Mouse (Mus musculus): ENCODE measurements at regions not wholly inside any gene's neighbourhood (a gene's known extent, or its start where the extent isn't known, plus 50 kb on each side); places are given as distances from the start of the nearest gene placed in this dataset.

DNA sequence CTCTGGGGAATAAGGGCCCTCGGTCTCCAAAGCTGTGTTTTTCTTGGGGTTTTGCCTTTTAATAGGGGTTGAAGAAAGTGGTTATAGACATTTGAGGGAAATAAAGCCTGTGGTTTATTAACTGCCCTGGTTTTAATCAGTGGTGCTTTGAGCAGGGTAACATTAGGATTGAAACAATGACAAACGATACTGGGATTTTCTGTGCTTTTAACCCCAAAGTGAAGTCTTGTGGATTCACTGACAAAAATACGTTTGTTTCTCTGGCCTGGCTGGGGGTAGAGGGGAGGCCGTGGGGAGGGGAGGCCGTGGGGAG is 157.0 kb downstream of the Gas1 start:
- WGBS, result 26% methylated on average over 5 of the region's 5 CpGs
- Histone ChIP-seq H3K27ac (no peak overlapping the region), H3K9ac (no peak overlapping the region), H3K4me1 (replicated peaks; ENCODE audit: control insufficient read depth, insufficient read depth, low read length) (peaks cover 4% of the 10 kb centered on the region; the same call in 1 of the 2 replicates), H3K4me2 (replicated peaks) (no peak overlapping the region), H3K4me3 (replicated peaks; ENCODE audit: low read length) (no peak overlapping the region), H3K27me3 (ENCODE audit: control insufficient read depth, insufficient read depth, low read length) (no peaks in the 10 kb centered on the region), H3K36me3 (replicated peaks; ENCODE audit: control insufficient read depth, insufficient read depth) (no peaks in the 10 kb centered on the region), H3K9me3 (ENCODE audit: control insufficient read depth, low read length) (no peaks in the 10 kb centered on the region)
- no peak for DNase-seq (ENCODE audit: low spot score)
- ATAC-seq (ENCODE audit: low FRiP score), result no peak

DNA sequence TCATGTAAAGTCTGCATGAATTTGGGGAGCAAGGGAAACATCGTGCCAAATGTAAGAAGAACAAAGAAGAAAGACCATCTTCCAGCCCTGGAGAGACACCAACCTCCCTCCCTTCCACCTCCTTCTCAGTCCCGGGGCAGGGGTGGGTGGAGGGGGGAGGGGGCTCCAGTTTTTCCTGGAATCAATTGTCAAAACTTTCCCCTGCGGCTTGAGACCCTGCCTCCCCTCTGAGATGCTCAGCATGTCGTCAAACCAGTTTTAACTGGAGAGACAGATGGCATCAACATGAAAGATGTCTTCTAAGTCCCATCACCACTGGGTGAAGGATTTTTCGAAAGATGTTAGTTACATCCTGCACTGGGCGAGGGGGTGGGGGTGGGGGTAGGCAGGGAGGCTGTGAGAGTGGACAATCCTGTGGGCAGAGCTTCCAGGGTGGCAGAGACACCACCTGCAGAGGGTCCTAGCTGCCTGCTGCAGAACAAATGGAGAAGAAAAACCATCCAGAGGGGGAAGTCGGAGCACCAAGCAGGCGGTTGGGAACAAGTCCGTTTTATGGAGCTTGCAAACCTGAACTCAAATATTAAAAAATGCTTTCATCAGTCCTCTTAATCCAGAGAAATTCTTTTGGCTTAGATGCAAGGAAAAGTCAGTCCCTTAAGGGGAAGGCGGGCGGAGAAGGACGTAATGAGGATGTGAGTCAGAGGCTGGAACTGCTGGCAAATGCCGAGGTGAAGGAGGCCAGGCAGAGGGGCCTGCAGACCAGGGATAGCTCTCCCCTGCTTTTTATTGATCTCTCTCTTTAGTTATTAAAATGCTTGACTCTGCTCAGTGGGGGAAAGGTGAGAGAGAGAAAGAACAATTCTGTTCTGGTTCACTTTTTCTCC is 157.6 kb downstream of the Gas1 start:
- H3K4me2 ChIP-seq (replicated peaks), result no peak overlapping the region
- peaks cover 4% of the 10 kb centered on the region; the same call in 1 of the 2 replicates for H3K4me1 ChIP-seq (replicated peaks; ENCODE audit: control insufficient read depth, insufficient read depth, low read length)
- H3K27me3 ChIP-seq (ENCODE audit: control insufficient read depth, insufficient read depth, low read length), result no peaks in the 10 kb centered on the region
- H3K36me3 ChIP-seq (replicated peaks; ENCODE audit: control insufficient read depth, insufficient read depth), result no peaks in the 10 kb centered on the region
- H3K9ac ChIP-seq, result no peak overlapping the region
- DNase-seq (ENCODE audit: low spot score) (no peak), ATAC-seq (ENCODE audit: low FRiP score) (no peak)
- H3K4me3 ChIP-seq (replicated peaks; ENCODE audit: low read length), result no peak overlapping the region
- 27% methylated on average over 13 of the region's 13 CpGs for WGBS
- H3K27ac ChIP-seq, result 0 out of 2 replicates have a peak overlapping the region, but pooled peaks have one; percentile 14
- H3K9me3 ChIP-seq (ENCODE audit: control insufficient read depth, low read length), result no peaks in the 10 kb centered on the region

DNA sequence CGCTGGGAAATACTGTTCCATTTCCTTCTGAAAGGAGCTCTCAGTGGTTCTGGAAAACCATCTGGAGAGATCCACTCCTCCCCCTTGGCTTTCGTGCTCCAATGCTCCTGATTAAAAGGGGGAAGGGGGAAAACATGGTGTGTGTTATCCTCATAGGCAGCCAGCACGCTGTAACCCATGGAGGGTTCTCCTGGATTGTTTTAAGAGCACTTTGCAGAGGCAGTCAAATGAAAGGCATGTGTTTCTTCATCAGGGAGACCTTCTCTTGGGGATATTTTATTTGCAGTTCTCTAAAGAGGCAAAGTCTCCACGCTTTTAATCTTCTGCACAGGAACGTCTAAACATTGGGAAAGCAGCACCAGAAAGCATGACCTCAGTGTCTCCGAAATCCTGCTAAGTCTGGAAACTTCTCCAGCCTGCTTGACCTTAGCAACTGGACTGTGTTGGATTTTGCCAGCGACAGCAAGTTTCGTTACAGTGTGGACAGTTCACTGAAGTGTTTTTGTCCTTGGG is 161.3 kb downstream of the Gas1 start:
- H3K4me2 ChIP-seq (replicated peaks), result no peak overlapping the region
- WGBS, result 73% methylated on average over 8 of the region's 8 CpGs

DNA sequence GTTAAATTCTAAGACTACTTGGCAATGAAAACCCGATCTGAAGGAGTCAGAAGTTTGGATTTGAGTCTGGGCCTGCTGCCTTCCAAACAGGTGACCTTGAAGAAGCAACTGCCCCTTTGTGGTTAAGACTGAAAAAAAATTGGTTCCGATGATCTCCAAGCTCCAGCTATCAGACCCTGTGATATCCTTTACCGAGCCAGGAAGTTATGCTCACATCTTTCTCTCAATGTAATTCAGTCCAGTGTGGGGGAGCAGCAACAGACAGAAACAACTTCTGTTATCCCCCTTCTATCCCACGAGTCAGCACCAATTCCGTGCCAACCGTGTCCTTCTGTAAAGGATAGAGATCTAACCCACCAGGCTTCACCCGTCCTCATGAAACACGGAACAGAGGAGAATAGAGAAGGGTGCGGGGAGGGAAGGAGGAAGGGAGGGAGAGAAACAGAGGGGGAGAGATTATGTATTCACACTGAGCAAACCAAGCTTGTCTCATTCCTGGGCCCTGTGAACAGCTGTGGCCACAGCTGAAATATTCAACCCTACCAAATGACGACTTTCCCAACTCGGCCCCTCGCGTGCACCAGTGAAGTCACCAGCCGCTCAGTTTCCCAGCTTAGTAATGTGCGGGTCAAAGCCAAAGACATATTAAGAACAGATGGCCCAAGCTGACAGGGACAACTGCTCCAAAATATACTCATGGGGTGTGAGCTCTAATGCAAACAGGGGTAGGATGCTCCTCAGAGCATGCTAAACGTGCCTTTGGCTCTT is 164.9 kb downstream of the Gas1 start:
- no peaks in the 10 kb centered on the region for H3K4me1 ChIP-seq (replicated peaks; ENCODE audit: control insufficient read depth, insufficient read depth, low read length)
- H3K4me2 ChIP-seq (replicated peaks), result no peak overlapping the region
- WGBS, result 69% methylated on average over 16 of the region's 16 CpGs
- H3K36me3 ChIP-seq (replicated peaks; ENCODE audit: control insufficient read depth, insufficient read depth), result no peaks in the 10 kb centered on the region
- peak; percentile 34 for DNase-seq (ENCODE audit: low spot score)
- no peak overlapping the region for H3K9ac ChIP-seq
- H3K27me3 ChIP-seq (ENCODE audit: control insufficient read depth, insufficient read depth, low read length), result no peaks in the 10 kb centered on the region
- H3K9me3 ChIP-seq (ENCODE audit: control insufficient read depth, low read length), result no peaks in the 10 kb centered on the region
- H3K4me3 ChIP-seq (replicated peaks; ENCODE audit: low read length), result no peak overlapping the region
- ATAC-seq (ENCODE audit: low FRiP score), result no peak
- H3K27ac ChIP-seq, result no peak overlapping the region

More for the DNA sequence above, 161.3 kb downstream of the Gas1 start:
- no peaks in the 10 kb centered on the region for H3K9me3 ChIP-seq (ENCODE audit: control insufficient read depth, low read length)
- no peaks in the 10 kb centered on the region for H3K36me3 ChIP-seq (replicated peaks; ENCODE audit: control insufficient read depth, insufficient read depth)
- ATAC-seq (ENCODE audit: low FRiP score) (no peak), DNase-seq (ENCODE audit: low spot score) (no peak)
- no peak overlapping the region for H3K4me3 ChIP-seq (replicated peaks; ENCODE audit: low read length)
- H3K27ac ChIP-seq, result no peak overlapping the region
- H3K4me1 ChIP-seq (replicated peaks; ENCODE audit: control insufficient read depth, insufficient read depth, low read length), result peaks cover 4% of the 10 kb centered on the region; the same call in 1 of the 2 replicates
- H3K27me3 ChIP-seq (ENCODE audit: control insufficient read depth, insufficient read depth, low read length), result no peaks in the 10 kb centered on the region
- no peak overlapping the region for H3K9ac ChIP-seq

DNA sequence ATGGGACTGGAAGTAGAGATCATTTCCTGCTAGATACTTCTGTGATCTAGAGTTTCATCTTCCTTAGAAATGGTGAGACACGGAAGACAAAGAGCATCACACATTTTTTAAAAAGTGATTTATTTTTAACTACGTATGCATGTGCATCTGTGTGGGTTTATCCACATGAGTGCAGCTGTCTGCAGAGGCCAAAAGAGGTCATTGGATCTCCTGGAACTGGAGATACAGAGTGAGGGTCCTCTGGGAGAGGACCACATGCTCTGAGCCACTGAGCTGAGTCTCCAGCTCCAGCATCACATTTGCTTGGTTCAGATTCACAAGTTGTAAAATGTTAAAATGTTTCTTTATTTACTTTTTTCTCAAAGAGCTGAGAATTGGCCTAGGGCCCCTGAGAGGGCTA is 166.1 kb downstream of the Gas1 start:
- ATAC-seq (ENCODE audit: low FRiP score), result no peak
- Histone ChIP-seq H3K4me1 (replicated peaks; ENCODE audit: control insufficient read depth, insufficient read depth, low read length) (no peaks in the 10 kb centered on the region), H3K4me2 (replicated peaks) (no peak overlapping the region), H3K36me3 (replicated peaks; ENCODE audit: control insufficient read depth, insufficient read depth) (no peaks in the 10 kb centered on the region), H3K27me3 (ENCODE audit: control insufficient read depth, insufficient read depth, low read length) (no peaks in the 10 kb centered on the region), H3K27ac (no peak overlapping the region), H3K9ac (no peak overlapping the region), H3K4me3 (replicated peaks; ENCODE audit: low read length) (no peak overlapping the region), H3K9me3 (ENCODE audit: control insufficient read depth, low read length) (no peaks in the 10 kb centered on the region)
- no peak for DNase-seq (ENCODE audit: low spot score)
- 88% methylated on average over 2 of the region's 2 CpGs for WGBS

DNA sequence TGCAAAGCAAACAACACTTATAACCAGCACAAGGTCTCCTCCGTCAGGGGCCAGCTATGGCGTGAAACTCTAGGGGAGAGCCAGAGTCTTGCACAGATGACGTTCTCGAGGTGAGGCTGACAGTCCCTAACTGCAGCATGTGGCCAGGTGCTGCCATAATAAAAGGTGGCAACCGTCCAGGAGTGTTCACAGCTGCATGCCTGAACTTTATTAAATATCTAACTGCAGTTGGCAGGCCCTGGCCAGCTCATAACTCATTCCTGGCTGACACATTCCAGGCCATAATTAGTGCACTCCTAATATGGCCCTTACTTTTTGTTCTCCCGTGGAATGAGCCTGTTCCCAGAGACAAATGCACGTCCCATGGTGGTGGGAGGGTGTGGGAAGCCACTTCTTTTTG is 169.6 kb downstream of the Gas1 start:
- Histone ChIP-seq H3K4me2 (replicated peaks) (no peak overlapping the region), H3K9me3 (ENCODE audit: control insufficient read depth, low read length) (no peaks in the 10 kb centered on the region), H3K36me3 (replicated peaks; ENCODE audit: control insufficient read depth, insufficient read depth) (no peaks in the 10 kb centered on the region), H3K9ac (no peak overlapping the region), H3K27ac (no peak overlapping the region), H3K4me3 (replicated peaks; ENCODE audit: low read length) (no peak overlapping the region), H3K27me3 (ENCODE audit: control insufficient read depth, insufficient read depth, low read length) (no peaks in the 10 kb centered on the region), H3K4me1 (replicated peaks; ENCODE audit: control insufficient read depth, insufficient read depth, low read length) (no peaks in the 10 kb centered on the region)
- DNase-seq (ENCODE audit: low spot score) (peak; percentile 41), ATAC-seq (ENCODE audit: low FRiP score) (no peak)
- 48% methylated on average over 7 of the region's 7 CpGs for WGBS

DNA sequence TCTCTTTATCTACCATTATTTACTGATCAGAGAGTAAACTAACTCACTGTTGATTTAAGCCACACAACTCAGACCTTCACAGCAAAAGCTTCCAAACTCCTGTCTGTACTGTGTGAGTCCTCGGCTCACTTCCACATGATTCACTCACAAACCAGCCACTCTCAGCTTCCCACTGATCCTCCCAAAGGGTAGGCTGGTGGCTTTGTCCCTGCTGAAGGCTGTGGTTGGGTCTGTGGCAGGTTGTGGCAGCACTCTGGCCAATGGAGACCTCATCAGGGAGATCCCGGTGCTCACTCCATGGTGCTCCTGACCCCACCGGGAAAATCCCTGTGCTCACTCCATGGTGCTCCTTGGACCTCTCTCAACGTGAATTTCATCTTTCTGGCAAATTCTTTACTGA is 170.1 kb downstream of the Gas1 start:
- DNase-seq (ENCODE audit: low spot score), result no peak
- ATAC-seq (ENCODE audit: low FRiP score), result no peak
- Histone ChIP-seq H3K36me3 (replicated peaks; ENCODE audit: control insufficient read depth, insufficient read depth) (no peaks in the 10 kb centered on the region), H3K4me2 (replicated peaks) (no peak overlapping the region), H3K4me1 (replicated peaks; ENCODE audit: control insufficient read depth, insufficient read depth, low read length) (no peaks in the 10 kb centered on the region), H3K27ac (no peak overlapping the region), H3K27me3 (ENCODE audit: control insufficient read depth, insufficient read depth, low read length) (no peaks in the 10 kb centered on the region), H3K4me3 (replicated peaks; ENCODE audit: low read length) (no peak overlapping the region), H3K9me3 (ENCODE audit: control insufficient read depth, low read length) (no peaks in the 10 kb centered on the region), H3K9ac (no peak overlapping the region)
- WGBS, result 80% methylated on average over 4 of the region's 4 CpGs

DNA sequence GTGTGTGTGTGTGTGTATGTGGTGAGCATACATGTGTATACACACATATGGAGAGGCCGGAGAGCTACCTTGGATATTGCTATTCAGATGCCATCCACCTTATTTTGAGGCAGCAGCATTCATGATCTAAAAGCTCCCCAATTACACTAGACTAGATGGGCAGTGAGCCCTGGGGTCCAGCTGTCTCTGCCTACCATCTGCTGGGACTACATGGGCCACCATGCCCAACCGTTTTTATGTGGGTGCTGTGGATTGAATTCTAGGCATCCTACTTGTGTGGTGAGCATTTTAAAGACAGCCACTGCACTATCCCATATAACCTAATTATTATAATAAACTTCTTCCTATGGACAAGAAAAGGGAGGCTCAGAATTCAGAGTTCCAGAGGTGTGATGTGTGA is 172.6 kb downstream of the Gas1 start:
- no peak overlapping the region for H3K4me3 ChIP-seq (replicated peaks; ENCODE audit: low read length)
- ATAC-seq (ENCODE audit: low FRiP score), result no peak
- 93% methylated on average over 2 of the region's 2 CpGs for WGBS
- DNase-seq (ENCODE audit: low spot score), result no peak
- no peaks in the 10 kb centered on the region for H3K27me3 ChIP-seq (ENCODE audit: control insufficient read depth, insufficient read depth, low read length)
- H3K9ac ChIP-seq, result no peak overlapping the region
- H3K9me3 ChIP-seq (ENCODE audit: control insufficient read depth, low read length), result no peaks in the 10 kb centered on the region
- no peak overlapping the region for H3K4me2 ChIP-seq (replicated peaks)
- H3K27ac ChIP-seq, result no peak overlapping the region
- no peaks in the 10 kb centered on the region for H3K4me1 ChIP-seq (replicated peaks; ENCODE audit: control insufficient read depth, insufficient read depth, low read length)
- no peaks in the 10 kb centered on the region for H3K36me3 ChIP-seq (replicated peaks; ENCODE audit: control insufficient read depth, insufficient read depth)

DNA sequence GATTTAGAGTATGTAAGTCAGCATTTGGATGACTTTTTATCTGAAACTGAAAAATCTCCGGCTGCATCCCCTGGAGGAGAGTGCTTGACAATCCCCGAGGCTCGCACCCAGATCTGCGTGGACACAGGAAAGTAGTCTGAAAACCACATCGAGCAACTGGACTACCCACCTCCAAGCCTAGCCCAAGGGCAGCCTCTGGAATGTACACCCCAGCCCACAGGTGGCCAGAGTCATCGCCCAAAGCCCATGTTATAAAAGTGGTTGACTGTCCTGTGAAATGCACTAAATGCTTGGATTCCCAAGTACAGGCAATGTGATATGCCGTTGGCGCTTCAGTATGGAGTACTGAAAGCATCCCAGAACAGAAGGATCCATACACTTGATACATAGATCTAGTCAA is 175.1 kb downstream of the Gas1 start:
- Histone ChIP-seq H3K36me3 (replicated peaks; ENCODE audit: control insufficient read depth, insufficient read depth) (no peaks in the 10 kb centered on the region), H3K4me2 (replicated peaks) (no peak overlapping the region), H3K4me1 (replicated peaks; ENCODE audit: control insufficient read depth, insufficient read depth, low read length) (no peaks in the 10 kb centered on the region), H3K4me3 (replicated peaks; ENCODE audit: low read length) (no peak overlapping the region), H3K9ac (no peak overlapping the region), H3K9me3 (ENCODE audit: control insufficient read depth, low read length) (no peaks in the 10 kb centered on the region), H3K27ac (no peak overlapping the region), H3K27me3 (ENCODE audit: control insufficient read depth, insufficient read depth, low read length) (no peaks in the 10 kb centered on the region)
- no peak for DNase-seq (ENCODE audit: low spot score)
- 98% methylated on average over 8 of the region's 8 CpGs for WGBS
- no peak for ATAC-seq (ENCODE audit: low FRiP score)

Data from hindbrain, embryonic 14.5 days (tissue).